Mouse (Mus musculus) megakaryocyte progenitor cell, adult 5-6 weeks (primary cell): ENCODE measurements around the gene Mrpl45. TPM values are rescaled to one million over a fixed set of nuclear protein-coding genes. Genes with fewer than 3 reads are reported as not detected.

ENCODE experiments used
- ATAC-seq: replicated peaks from 2 replicates; pipeline ENCODE4 v1.8.0; 2016; ENCODE audit warnings: mild to moderate bottlenecking, moderate TSS enrichment, inconsistent platforms; ENCODE audit not compliant: poor library complexity
- total RNA-seq, 2 experiments: library from RNA; stranded (forward) in 1 of 2; stranded (reverse) in 1 of 2; fragments of 157-497, 149-512 nt in 1 of 2; fragments of 200-1000 nt in 1 of 2; gene quantifications; 2 replicates each; pipeline versions ENCODE4 v1.2.3 to v1.2.4; 2015 to 2017

The Mrpl45 gene
- total RNA-seq, 2 experiments from 2014 or later: 22.4 to 43.6 TPM

DNA sequence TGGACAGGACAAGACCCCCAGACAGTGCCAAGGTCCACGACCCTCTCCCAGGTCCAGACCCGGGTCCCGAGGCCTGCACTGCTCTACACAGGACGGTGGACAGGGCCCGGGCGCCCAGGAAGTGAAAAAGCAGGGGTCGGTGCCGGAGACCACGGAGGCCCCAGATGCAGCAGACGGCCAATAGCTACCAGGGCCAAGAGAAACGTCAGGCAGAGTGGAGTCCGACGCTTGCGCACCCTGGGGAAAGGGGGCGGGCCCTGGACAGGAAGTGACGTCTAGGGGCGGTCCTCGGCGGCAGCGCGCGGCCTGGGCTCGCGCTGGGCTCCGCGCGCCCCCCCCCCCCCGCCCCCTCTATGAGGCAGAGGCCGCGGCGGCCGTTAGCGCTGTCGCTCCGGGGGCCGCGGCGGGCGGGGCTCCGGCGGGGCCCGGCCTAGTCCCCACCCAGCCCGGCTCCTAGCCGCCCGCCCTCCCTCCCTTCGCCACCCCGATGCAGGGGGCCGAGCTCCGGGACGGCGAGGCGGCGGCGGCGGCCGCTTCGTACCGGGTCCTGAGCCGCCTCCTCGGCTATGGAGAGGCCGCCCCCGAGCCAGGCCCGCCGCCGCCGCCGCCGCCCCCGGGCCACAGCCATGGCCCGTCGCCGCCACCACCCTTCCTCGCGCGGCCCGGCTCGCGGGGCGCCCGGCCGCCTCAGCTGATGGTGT, 46.6 kb downstream of the Mrpl45 start, which contains the start of gene Socs7:
Socs7 (plus strand) TSS at position 604 of the 701 bp plus-strand sequence.
- peak; percentile 92 for ATAC-seq

DNA sequence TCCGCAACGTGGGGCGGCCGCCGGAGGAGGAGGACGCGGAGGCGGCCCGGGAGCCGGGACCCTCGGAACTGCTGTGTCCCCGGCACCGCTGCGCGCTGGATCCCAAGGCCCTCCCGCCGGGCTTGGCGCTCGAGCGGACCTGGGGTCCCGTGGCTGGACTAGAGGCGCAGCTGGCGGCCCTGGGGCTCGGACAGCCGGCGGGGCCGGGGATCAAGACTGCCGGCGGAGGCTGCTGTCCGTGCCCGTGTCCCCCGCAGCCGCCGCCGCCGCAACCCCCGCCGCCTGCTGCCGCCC, 47.1 kb downstream of the Mrpl45 start:
- no peak for ATAC-seq

DNA sequence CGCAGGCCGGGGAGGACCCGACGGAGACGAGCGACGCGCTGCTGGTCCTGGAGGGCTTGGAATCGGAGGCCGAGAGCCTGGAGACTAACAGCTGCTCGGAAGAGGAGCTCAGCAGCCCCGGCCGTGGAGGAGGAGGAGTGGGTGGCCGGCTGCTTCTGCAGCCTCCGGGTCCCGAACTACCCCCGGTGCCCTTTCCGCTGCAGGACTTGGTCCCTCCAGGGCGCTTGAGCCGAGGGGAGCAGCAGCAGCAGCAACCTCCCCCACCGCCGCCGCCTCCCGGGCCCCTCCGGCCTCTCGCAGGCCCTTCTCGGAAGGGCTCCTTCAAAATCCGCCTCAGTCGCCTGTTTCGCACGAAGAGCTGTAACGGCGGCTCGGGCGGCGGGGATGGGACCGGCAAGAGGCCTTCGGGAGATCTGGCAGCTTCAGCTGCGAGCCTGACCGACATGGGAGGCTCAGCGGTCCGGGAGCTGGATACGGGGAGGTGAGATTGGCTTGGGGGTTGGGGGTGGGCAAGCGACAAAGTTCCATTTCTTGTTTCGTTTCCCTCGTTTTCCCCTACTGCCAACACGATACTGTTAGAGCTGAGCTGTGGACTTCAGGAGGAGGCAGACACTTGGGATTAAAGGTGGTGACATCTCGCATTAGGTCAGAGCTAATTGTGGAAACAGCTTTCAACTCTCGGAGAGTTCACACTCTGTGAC, 47.6 kb downstream of the Mrpl45 start:
- ATAC-seq: peak; percentile 15

DNA sequence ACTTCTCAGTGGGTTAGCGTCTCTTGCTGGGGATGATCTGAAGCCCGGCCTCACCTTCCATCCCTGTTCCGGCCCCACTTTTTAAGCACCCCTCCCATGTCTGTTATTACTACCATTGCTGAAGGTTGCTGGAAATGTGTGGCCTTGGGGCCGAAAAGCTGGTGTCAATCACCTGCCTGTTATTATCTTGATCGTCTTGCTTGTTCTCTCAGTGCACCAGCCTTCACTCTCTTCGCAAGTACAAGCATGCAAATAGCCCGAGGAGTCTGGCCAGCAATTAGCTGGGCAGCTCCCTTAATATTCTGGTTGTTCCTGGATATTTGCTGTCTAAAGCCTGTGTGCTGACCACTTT, 48.1 kb downstream of the Mrpl45 start:
- peak; percentile 1; the same call in 1 of the 2 replicates for ATAC-seq

DNA sequence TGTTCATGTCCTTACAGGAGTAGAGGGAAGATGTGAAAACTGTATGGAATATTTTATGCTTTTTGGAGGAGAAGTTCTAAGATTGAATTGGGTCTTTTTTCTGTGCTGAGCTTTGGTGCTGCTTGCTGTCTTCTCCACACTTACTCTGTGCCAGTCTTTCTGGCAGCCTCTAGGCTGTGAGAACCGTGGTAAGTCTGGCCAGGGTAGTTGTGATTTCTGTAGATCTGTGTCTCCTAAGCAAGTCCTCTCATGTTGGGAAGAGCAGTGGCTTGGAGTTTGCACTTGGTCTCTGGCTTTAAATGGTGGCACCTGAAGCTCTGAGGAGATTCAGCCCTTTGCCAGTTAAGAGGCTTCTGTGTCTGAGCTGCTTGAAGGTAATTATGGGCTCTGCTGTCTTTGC, 50.0 kb downstream of the Mrpl45 start:
- ATAC-seq: no peak

DNA sequence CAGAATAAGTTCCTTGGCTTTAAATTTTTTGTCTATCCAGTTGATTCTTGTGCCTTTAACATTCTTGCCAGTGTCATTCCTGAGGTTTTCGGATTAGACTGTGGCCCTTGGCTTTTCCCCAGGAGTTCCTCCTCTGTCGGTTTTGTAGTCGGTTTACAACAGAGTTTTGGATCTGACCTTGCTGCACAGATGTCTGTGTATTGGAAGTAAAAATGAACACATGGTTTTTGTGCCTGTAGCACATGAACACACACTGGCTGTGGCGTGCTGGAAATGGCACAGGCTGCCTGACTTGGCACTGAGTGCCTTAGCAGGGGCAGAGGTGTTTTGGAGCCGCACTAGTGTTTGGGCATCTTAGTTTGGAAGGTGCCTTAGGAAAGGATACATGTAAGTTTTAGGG, 53.0 kb downstream of the Mrpl45 start:
- ATAC-seq: no peak

DNA sequence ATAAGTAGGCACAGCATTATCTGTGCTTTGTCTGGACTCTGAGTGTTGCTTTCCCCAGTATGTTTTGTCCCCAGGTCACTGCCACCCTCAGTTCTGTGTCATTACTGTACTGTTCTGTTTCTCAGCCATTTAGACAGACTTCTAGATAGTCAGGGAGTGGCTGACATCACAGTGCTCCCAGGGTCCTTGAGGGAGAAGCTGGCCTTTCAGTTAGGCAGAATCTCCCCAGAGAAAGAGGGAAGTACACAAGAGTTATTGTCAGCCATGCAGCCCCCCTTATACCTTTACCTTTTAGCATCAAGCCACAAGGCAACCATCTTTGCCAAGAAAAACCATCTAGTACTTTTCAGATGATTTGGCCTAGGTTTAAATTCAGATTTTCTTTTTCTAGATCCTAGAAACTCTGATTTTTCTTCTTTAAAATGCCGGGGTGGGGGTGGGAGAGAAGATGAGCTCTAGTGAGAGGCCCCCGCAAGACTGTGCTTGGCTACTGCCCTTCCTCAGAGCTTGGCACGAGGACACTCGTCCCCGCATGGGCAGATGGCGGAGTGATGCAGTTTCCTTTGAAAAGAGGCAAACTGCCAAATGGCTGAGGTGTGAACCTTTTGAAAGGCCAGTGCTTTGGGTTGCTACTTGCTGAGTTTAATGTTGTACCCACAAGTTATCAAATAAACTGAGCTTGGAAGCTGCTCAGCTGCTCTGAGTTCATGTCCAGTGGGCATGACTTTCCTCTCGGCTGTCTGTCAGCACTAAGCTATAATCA, 55.0 kb downstream of the Mrpl45 start:
- no peak for ATAC-seq

DNA sequence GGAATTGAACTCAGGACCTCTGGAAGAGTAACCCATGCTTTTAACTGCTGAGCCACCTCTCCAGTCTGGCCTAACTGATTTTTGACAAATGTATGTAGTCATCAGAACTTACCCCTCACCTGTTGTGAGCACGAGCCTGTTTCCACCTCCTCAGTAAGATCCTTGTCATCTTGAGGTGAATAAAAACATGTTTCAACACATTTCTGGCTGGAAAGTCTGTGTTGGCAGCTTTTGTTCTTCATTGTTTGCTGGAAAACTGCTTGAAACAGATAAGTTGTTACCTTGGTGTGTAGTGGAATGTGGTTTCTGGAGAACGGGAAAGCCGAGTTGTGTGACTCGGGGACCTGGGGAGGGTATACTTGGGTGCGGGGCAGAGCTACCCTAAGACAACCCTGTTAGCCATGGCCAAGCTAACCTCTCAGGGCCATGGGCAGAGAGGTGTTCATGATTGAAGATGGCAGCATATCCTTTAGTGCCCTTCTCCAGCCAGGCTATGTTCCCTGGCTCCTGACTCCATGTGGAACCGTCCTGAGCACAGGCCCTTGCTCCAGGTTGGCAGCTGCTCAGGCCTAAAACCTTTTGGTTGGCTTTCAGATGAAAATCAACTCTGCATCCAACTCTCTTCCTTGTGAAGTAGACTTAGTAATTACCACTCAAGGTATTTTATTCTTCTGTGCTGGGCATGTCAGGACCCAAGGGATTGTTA, 56.8 kb downstream of the Mrpl45 start:
- ATAC-seq: no peak

DNA sequence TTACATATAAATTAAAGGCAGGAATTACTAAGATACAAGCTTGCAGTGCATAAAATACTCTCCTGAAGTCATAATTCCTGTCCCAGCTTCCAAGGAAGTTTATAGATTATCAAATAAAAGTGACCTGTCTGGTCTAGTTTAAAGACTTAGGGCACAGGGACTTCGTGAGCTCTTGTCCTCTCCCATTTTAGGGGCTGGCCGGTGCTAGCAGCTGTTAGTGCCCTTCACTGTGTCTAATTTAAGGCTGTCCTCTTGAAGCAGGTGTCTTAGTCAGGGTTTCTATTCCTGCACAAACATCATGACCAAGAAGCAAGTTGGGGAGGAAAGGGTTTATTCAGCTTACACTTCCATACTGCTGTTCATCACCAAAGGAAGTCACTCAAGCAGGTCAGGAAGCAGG, 57.9 kb downstream of the Mrpl45 start:
- ATAC-seq: no peak

Other genes starting within 250 kb of the Mrpl45 start
- not detected in 2 replicates for gene Tbx21, start 200.4 kb upstream of the Mrpl45 start, total RNA-seq (2015)
- not detected in 2 replicates for gene Tbx21, start 200.4 kb upstream of the Mrpl45 start, total RNA-seq (2017)
- 3.6 and 4.1 TPM in 2 replicates for gene Tbkbp1, start 164.2 kb upstream of the Mrpl45 start, total RNA-seq (2015)
- gene Tbkbp1, start 164.2 kb upstream of the Mrpl45 start, total RNA-seq (2017): 2.5 and 5.8 TPM in 2 replicates
- 156 and 175 TPM in 2 replicates for gene Kpnb1, start 127.8 kb upstream of the Mrpl45 start, total RNA-seq (2015)
- 312 and 387 TPM in 2 replicates for gene Kpnb1, start 127.8 kb upstream of the Mrpl45 start, total RNA-seq (2017)
- 38.7 TPM in 2 replicates for gene Npepps, start 35.1 kb upstream of the Mrpl45 start, total RNA-seq (2015)
- 24.6 and 27.9 TPM in 2 replicates for gene Npepps, start 35.1 kb upstream of the Mrpl45 start, total RNA-seq (2017)
- gene Gpr179, start 36.4 kb downstream of the Mrpl45 start, total RNA-seq (2015): 0.02 and 0.05 TPM in 2 replicates
- 0.10 TPM in 1 of 2 replicates, not detected in the other for gene Gpr179, start 36.4 kb downstream of the Mrpl45 start, total RNA-seq (2017)
- 5.3 and 7.2 TPM in 2 replicates for gene Socs7, start 46.8 kb downstream of the Mrpl45 start, total RNA-seq (2015)
- gene Socs7, start 46.8 kb downstream of the Mrpl45 start, total RNA-seq (2017): 10.2 and 11.0 TPM in 2 replicates
- gene Arhgap23, start 99.8 kb downstream of the Mrpl45 start, total RNA-seq (2015): 6.3 and 8.0 TPM in 2 replicates
- 5.6 and 6.1 TPM in 2 replicates for gene Arhgap23, start 99.8 kb downstream of the Mrpl45 start, total RNA-seq (2017)
- not detected in 2 replicates for gene 4933428G20Rik, start 184.6 kb downstream of the Mrpl45 start, total RNA-seq (2015)
- not detected in 2 replicates for gene 4933428G20Rik, start 184.6 kb downstream of the Mrpl45 start, total RNA-seq (2017)